Mouse (Mus musculus): ENCODE measurements around the gene Ctnna3. TPM values are rescaled to one million over a fixed set of nuclear protein-coding genes. Genes with fewer than 3 reads are reported as not detected.

Ctnna3 gene
- polyA plus RNA-seq, 1 experiment: 0.17 TPM

- no peaks in the 10 kb centered on the region for H3K27me3 ChIP-seq (ENCODE audit: control insufficient read depth, insufficient read depth, insufficient read length)
Measured at GRCm38 (mm10) chr10:64181696-64182095, 751.8 kb downstream of the Ctnna3 start.

GRCm38 (mm10) chr10:64182731-64183130 lies 752.8 kb downstream of the Ctnna3 start:
- Histone ChIP-seq H3K4me3 (no peak overlapping the region), H3ac (ENCODE audit: control insufficient read depth, insufficient read length) (no peak overlapping the region), H3K4me2 (ENCODE audit: low read depth) (no peak overlapping the region), H3K79me2 (ENCODE audit: control insufficient read depth, insufficient read depth) (no peaks in the 10 kb centered on the region), H3K27me3 (ENCODE audit: control insufficient read depth, insufficient read depth, insufficient read length) (no peaks in the 10 kb centered on the region), H3K36me3 (ENCODE audit: control insufficient read depth, insufficient read depth) (no peaks in the 10 kb centered on the region)
- no peak for TF ChIP-seq MYOD1 (IDR thresholded peaks at IDR 0.05; ENCODE audit: control insufficient read depth in 1 of 3, insufficient read length in 2 of 3, low read depth in 2 of 3)
- no peak for TF ChIP-seq POLR2AphosphoS2 (IDR thresholded peaks at IDR 0.05; ENCODE audit: insufficient read length, low read depth)
- no peak for TF ChIP-seq MAX (IDR thresholded peaks at IDR 0.05; ENCODE audit: low read depth)
- TF ChIP-seq TCF12 (IDR thresholded peaks at IDR 0.05; ENCODE audit: insufficient read depth, poor library complexity, severe bottlenecking): no peak
- TF ChIP-seq POLR2A (IDR thresholded peaks at IDR 0.05; ENCODE audit: insufficient read length, low read depth): no peak
- no peak for TF ChIP-seq REST (IDR thresholded peaks at IDR 0.05; ENCODE audit: insufficient read depth, insufficient read length)
- TF ChIP-seq MYOG (IDR thresholded peaks at IDR 0.05; ENCODE audit: control insufficient read depth in 1 of 3, insufficient read depth in 1 of 3, insufficient read length in 2 of 3, low read depth in 2 of 3): no peak
- no peak for TF ChIP-seq TCF3 (IDR thresholded peaks at IDR 0.05; ENCODE audit: insufficient read length, low read depth)

More at GRCm38 (mm10) chr10:64181696-64182095, 751.8 kb downstream of the Ctnna3 start:
- no peak overlapping the region for H3K4me3 ChIP-seq
- H3K4me2 ChIP-seq (ENCODE audit: low read depth): no peak overlapping the region
- no peaks in the 10 kb centered on the region for H3K36me3 ChIP-seq (ENCODE audit: control insufficient read depth, insufficient read depth)
- no peaks in the 10 kb centered on the region for H3K79me2 ChIP-seq (ENCODE audit: control insufficient read depth, insufficient read depth)
- TF ChIP-seq SRF (IDR thresholded peaks at IDR 0.05; ENCODE audit: control insufficient read depth, insufficient read length, low read depth) (no peak), POLR2A (IDR thresholded peaks at IDR 0.05; ENCODE audit: insufficient read length, low read depth) (no peak), MYOG (IDR thresholded peaks at IDR 0.05; ENCODE audit: control insufficient read depth in 1 of 3, insufficient read depth in 1 of 3, insufficient read length in 2 of 3, low read depth in 2 of 3) (no peak), MYOD1 (IDR thresholded peaks at IDR 0.05; ENCODE audit: control insufficient read depth in 1 of 3, insufficient read length in 2 of 3, low read depth in 2 of 3) (no peak), MAX (IDR thresholded peaks at IDR 0.05; ENCODE audit: low read depth) (no peak), CEBPB (IDR thresholded peaks at IDR 0.05; ENCODE audit: insufficient read depth, poor library complexity, severe bottlenecking) (no peak)
- no peak overlapping the region for H3ac ChIP-seq (ENCODE audit: control insufficient read depth, insufficient read length)

GRCm38 (mm10) chr10:64188046-64188445 lies 758.1 kb downstream of the Ctnna3 start:
- Histone ChIP-seq H3ac (ENCODE audit: control insufficient read depth, insufficient read length) (no peak overlapping the region), H3K27me3 (ENCODE audit: control insufficient read depth, insufficient read depth, insufficient read length) (no peaks in the 10 kb centered on the region), H3K36me3 (ENCODE audit: control insufficient read depth, insufficient read depth) (no peaks in the 10 kb centered on the region), H3K79me2 (ENCODE audit: control insufficient read depth, insufficient read depth) (no peaks in the 10 kb centered on the region), H3K4me3 (no peak overlapping the region), H3K4me2 (ENCODE audit: low read depth) (no peak overlapping the region)
- no peak for TF ChIP-seq SRF (IDR thresholded peaks at IDR 0.05; ENCODE audit: control insufficient read depth, insufficient read length, low read depth)
- TF ChIP-seq CEBPB (IDR thresholded peaks at IDR 0.05; ENCODE audit: insufficient read depth, poor library complexity, severe bottlenecking): no peak
- TF ChIP-seq MAX (IDR thresholded peaks at IDR 0.05; ENCODE audit: low read depth): no peak
- no peak for TF ChIP-seq E2F4 (IDR thresholded peaks at IDR 0.05; ENCODE audit: insufficient read depth)
- no peak for TF ChIP-seq REST (IDR thresholded peaks at IDR 0.05; ENCODE audit: insufficient read depth, insufficient read length)
- TF ChIP-seq POLR2A (IDR thresholded peaks at IDR 0.05; ENCODE audit: insufficient read length, low read depth): no peak
- no peak for TF ChIP-seq TCF12 (IDR thresholded peaks at IDR 0.05; ENCODE audit: insufficient read depth, poor library complexity, severe bottlenecking)
- no peak for TF ChIP-seq POLR2AphosphoS2 (IDR thresholded peaks at IDR 0.05; ENCODE audit: insufficient read length, low read depth)

- TF ChIP-seq E2F4 (IDR thresholded peaks at IDR 0.05; ENCODE audit: insufficient read depth) (no peak), USF1 (IDR thresholded peaks at IDR 0.05; ENCODE audit: low read depth) (no peak), MYOG (IDR thresholded peaks at IDR 0.05; ENCODE audit: control insufficient read depth in 1 of 3, insufficient read depth in 1 of 3, insufficient read length in 2 of 3, low read depth in 2 of 3) (no peak), MYOD1 (IDR thresholded peaks at IDR 0.05; ENCODE audit: control insufficient read depth in 1 of 3, insufficient read length in 2 of 3, low read depth in 2 of 3) (no peak), MAX (IDR thresholded peaks at IDR 0.05; ENCODE audit: low read depth) (no peak), SRF (IDR thresholded peaks at IDR 0.05; ENCODE audit: control insufficient read depth, insufficient read length, low read depth) (no peak), POLR2AphosphoS2 (IDR thresholded peaks at IDR 0.05; ENCODE audit: insufficient read length, low read depth) (no peak), TCF3 (IDR thresholded peaks at IDR 0.05; ENCODE audit: insufficient read length, low read depth) (no peak), REST (IDR thresholded peaks at IDR 0.05; ENCODE audit: insufficient read depth, insufficient read length) (no peak), TCF12 (IDR thresholded peaks at IDR 0.05; ENCODE audit: insufficient read depth, poor library complexity, severe bottlenecking) (no peak), POLR2A (IDR thresholded peaks at IDR 0.05; ENCODE audit: insufficient read length, low read depth) (no peak), CEBPB (IDR thresholded peaks at IDR 0.05; ENCODE audit: insufficient read depth, poor library complexity, severe bottlenecking) (no peak)
- no peak overlapping the region for H3ac ChIP-seq (ENCODE audit: control insufficient read depth, insufficient read length)
- H3K27me3 ChIP-seq (ENCODE audit: control insufficient read depth, insufficient read depth, insufficient read length): no peaks in the 10 kb centered on the region
- no peak overlapping the region for H3K4me2 ChIP-seq (ENCODE audit: low read depth)
- no peaks in the 10 kb centered on the region for H3K36me3 ChIP-seq (ENCODE audit: control insufficient read depth, insufficient read depth)
- no peaks in the 10 kb centered on the region for H3K79me2 ChIP-seq (ENCODE audit: control insufficient read depth, insufficient read depth)
- H3K4me3 ChIP-seq: no peak overlapping the region
Measured at GRCm38 (mm10) chr10:64197584-64197983, 767.7 kb downstream of the Ctnna3 start.

GRCm38 (mm10) chr10:64215632-64216031 lies 785.7 kb downstream of the Ctnna3 start:
- H3K4me3 ChIP-seq: no peak overlapping the region
- no peaks in the 10 kb centered on the region for H3K27me3 ChIP-seq (ENCODE audit: control insufficient read depth, insufficient read depth, insufficient read length)
- TF ChIP-seq E2F4 (IDR thresholded peaks at IDR 0.05; ENCODE audit: insufficient read depth) (no peak), POLR2A (IDR thresholded peaks at IDR 0.05; ENCODE audit: insufficient read length, low read depth) (no peak), TCF3 (IDR thresholded peaks at IDR 0.05; ENCODE audit: insufficient read length, low read depth) (no peak), CEBPB (IDR thresholded peaks at IDR 0.05; ENCODE audit: insufficient read depth, poor library complexity, severe bottlenecking) (no peak), MYOG (IDR thresholded peaks at IDR 0.05; ENCODE audit: control insufficient read depth in 1 of 3, insufficient read depth in 1 of 3, insufficient read length in 2 of 3, low read depth in 2 of 3) (no peak), USF1 (IDR thresholded peaks at IDR 0.05; ENCODE audit: low read depth) (no peak), MYOD1 (IDR thresholded peaks at IDR 0.05; ENCODE audit: control insufficient read depth in 1 of 3, insufficient read length in 2 of 3, low read depth in 2 of 3) (no peak), MAX (IDR thresholded peaks at IDR 0.05; ENCODE audit: low read depth) (no peak), TCF12 (IDR thresholded peaks at IDR 0.05; ENCODE audit: insufficient read depth, poor library complexity, severe bottlenecking) (no peak), POLR2AphosphoS2 (IDR thresholded peaks at IDR 0.05; ENCODE audit: insufficient read length, low read depth) (no peak), REST (IDR thresholded peaks at IDR 0.05; ENCODE audit: insufficient read depth, insufficient read length) (no peak), SRF (IDR thresholded peaks at IDR 0.05; ENCODE audit: control insufficient read depth, insufficient read length, low read depth) (no peak)
- H3K4me2 ChIP-seq (ENCODE audit: low read depth): no peak overlapping the region
- no peak overlapping the region for H3ac ChIP-seq (ENCODE audit: control insufficient read depth, insufficient read length)
- no peaks in the 10 kb centered on the region for H3K79me2 ChIP-seq (ENCODE audit: control insufficient read depth, insufficient read depth)
- no peaks in the 10 kb centered on the region for H3K36me3 ChIP-seq (ENCODE audit: control insufficient read depth, insufficient read depth)

Measured in myocyte (in vitro differentiated cells).